Mouse (Mus musculus): Measurements from ENCODE around the gene Wwc2. TPM values are rescaled to one million over a fixed set of nuclear protein-coding genes. Genes with fewer than 3 reads are reported as not detected.
A peak's percentile ranks its signal among the peaks of the same experiment; 100 is the strongest.

Gene Wwc2
- polyA plus RNA-seq, 1 experiment from 2014 or later: 10.0 TPM

GRCm38 (mm10) chr8:47985243-47985642, 5.5 kb downstream of the Wwc2 start:
- Histone ChIP-seq H3K4me1 (replicated peaks) (peaks cover 59% of the 10 kb centered on the region), H3K27ac (peak overlapping the region; percentile 45; the same call in 1 of the 2 replicates), H3K4me3 (no peak overlapping the region), H3K9me3 (no peaks in the 10 kb centered on the region), H3K27me3 (ENCODE audit: insufficient read depth, poor library complexity, severe bottlenecking) (no peaks in the 10 kb centered on the region), H3K36me3 (no peaks in the 10 kb centered on the region)
- no peak for DNase-seq (ENCODE audit: low spot score)

- Histone ChIP-seq H3K9me3 (peaks cover 4% of the 10 kb centered on the region; the same call in 1 of the 2 replicates), H3K27ac (no peak overlapping the region), H3K27me3 (ENCODE audit: insufficient read depth, poor library complexity, severe bottlenecking) (no peaks in the 10 kb centered on the region), H3K4me3 (no peak overlapping the region), H3K4me1 (replicated peaks) (peaks cover 22% of the 10 kb centered on the region), H3K36me3 (peaks cover 16% of the 10 kb centered on the region)
- WGBS: 89% methylated on average over 6 of the region's 6 CpGs
- no peak for DNase-seq (ENCODE audit: low spot score)
Measured at GRCm38 (mm10) chr8:47981075-47981474, 9.6 kb downstream of the Wwc2 start.

GRCm38 (mm10) chr8:47979876-47980275, 10.8 kb downstream of the Wwc2 start:
- Histone ChIP-seq H3K9me3 (peaks cover 4% of the 10 kb centered on the region; the same call in 1 of the 2 replicates), H3K36me3 (peaks cover 16% of the 10 kb centered on the region), H3K4me3 (no peak overlapping the region), H3K27me3 (ENCODE audit: insufficient read depth, poor library complexity, severe bottlenecking) (no peaks in the 10 kb centered on the region), H3K27ac (no peak overlapping the region), H3K4me1 (replicated peaks) (peaks cover 18% of the 10 kb centered on the region)
- DNase-seq (ENCODE audit: low spot score): no peak
- 92% methylated on average over 8 of the region's 8 CpGs for WGBS

GRCm38 (mm10) chr8:47978755-47979154, 12.0 kb downstream of the Wwc2 start:
- Histone ChIP-seq H3K36me3 (peaks cover 16% of the 10 kb centered on the region), H3K27me3 (ENCODE audit: insufficient read depth, poor library complexity, severe bottlenecking) (no peaks in the 10 kb centered on the region), H3K9me3 (peaks cover 4% of the 10 kb centered on the region; the same call in 1 of the 2 replicates), H3K4me3 (no peak overlapping the region), H3K4me1 (replicated peaks) (peaks cover 26% of the 10 kb centered on the region), H3K27ac (no peak overlapping the region)
- 84% methylated on average over 6 of the region's 6 CpGs for WGBS
- no peak for DNase-seq (ENCODE audit: low spot score)

GRCm38 (mm10) chr8:47974963-47975314, 15.8 kb downstream of the Wwc2 start:
- Histone ChIP-seq H3K9me3 (peaks cover 4% of the 10 kb centered on the region; the same call in 1 of the 2 replicates), H3K27me3 (ENCODE audit: insufficient read depth, poor library complexity, severe bottlenecking) (no peaks in the 10 kb centered on the region), H3K4me1 (replicated peaks) (peaks cover 21% of the 10 kb centered on the region), H3K4me3 (peak overlapping the region; percentile 52), H3K36me3 (peaks cover 14% of the 10 kb centered on the region), H3K27ac (peak overlapping the region; percentile 80)
- no peak for DNase-seq (ENCODE audit: low spot score)
- 48% methylated on average over 7 of the region's 7 CpGs for WGBS

GRCm38 (mm10) chr8:47974138-47974962, 16.4 kb downstream of the Wwc2 start:
- peak; percentile 58 for DNase-seq (ENCODE audit: low spot score)

GRCm38 (mm10) chr8:47971121-47971520, 19.6 kb downstream of the Wwc2 start:
- no peak for DNase-seq (ENCODE audit: low spot score)
- H3K36me3 ChIP-seq: no peaks in the 10 kb centered on the region
- no peaks in the 10 kb centered on the region for H3K9me3 ChIP-seq
- no peak overlapping the region for H3K4me3 ChIP-seq
- H3K27ac ChIP-seq: no peak overlapping the region
- 87% methylated on average over 2 of the region's 2 CpGs for WGBS
- no peaks in the 10 kb centered on the region for H3K27me3 ChIP-seq (ENCODE audit: insufficient read depth, poor library complexity, severe bottlenecking)
- peaks cover 27% of the 10 kb centered on the region for H3K4me1 ChIP-seq (replicated peaks)

More at GRCm38 (mm10) chr8:47974138-47974962, 16.4 kb downstream of the Wwc2 start:
- H3K4me1 ChIP-seq (replicated peaks): peaks cover 21% of the 10 kb centered on the region
- H3K27me3 ChIP-seq (ENCODE audit: insufficient read depth, poor library complexity, severe bottlenecking): no peaks in the 10 kb centered on the region
- H3K36me3 ChIP-seq: peaks cover 8% of the 10 kb centered on the region
- peaks cover 4% of the 10 kb centered on the region; the same call in 1 of the 2 replicates for H3K9me3 ChIP-seq
- H3K27ac ChIP-seq: peak overlapping the region; percentile 80
- 14% methylated on average over 20 of the region's 20 CpGs for WGBS
- H3K4me3 ChIP-seq: peak overlapping the region; percentile 52

GRCm38 (mm10) chr8:47970576-47970975, 20.1 kb downstream of the Wwc2 start:
- no peaks in the 10 kb centered on the region for H3K27me3 ChIP-seq (ENCODE audit: insufficient read depth, poor library complexity, severe bottlenecking)
- H3K4me1 ChIP-seq (replicated peaks): peaks cover 27% of the 10 kb centered on the region
- H3K27ac ChIP-seq: no peak overlapping the region
- DNase-seq (ENCODE audit: low spot score): no peak
- no peak overlapping the region for H3K4me3 ChIP-seq
- H3K9me3 ChIP-seq: no peaks in the 10 kb centered on the region
- H3K36me3 ChIP-seq: no peaks in the 10 kb centered on the region
- 86% methylated on average over 5 of the region's 5 CpGs for WGBS

GRCm38 (mm10) chr8:47967045-47967920, 23.4 kb downstream of the Wwc2 start:
- H3K4me1 ChIP-seq (replicated peaks): peaks cover 16% of the 10 kb centered on the region
- DNase-seq (ENCODE audit: low spot score): no peak
- no peak overlapping the region for H3K27ac ChIP-seq
- 79% methylated on average over 20 of the region's 20 CpGs for WGBS
- no peak overlapping the region for H3K4me3 ChIP-seq
- no peaks in the 10 kb centered on the region for H3K9me3 ChIP-seq
- H3K36me3 ChIP-seq: no peaks in the 10 kb centered on the region
- no peaks in the 10 kb centered on the region for H3K27me3 ChIP-seq (ENCODE audit: insufficient read depth, poor library complexity, severe bottlenecking)

GRCm38 (mm10) chr8:47962484-47962883, 28.2 kb downstream of the Wwc2 start:
- Histone ChIP-seq H3K4me3 (no peak overlapping the region), H3K36me3 (no peaks in the 10 kb centered on the region), H3K27me3 (ENCODE audit: insufficient read depth, poor library complexity, severe bottlenecking) (no peaks in the 10 kb centered on the region), H3K9me3 (no peaks in the 10 kb centered on the region), H3K4me1 (replicated peaks) (peaks cover 22% of the 10 kb centered on the region), H3K27ac (0 out of 2 replicates have a peak overlapping the region, but pooled peaks have one; percentile 18)
- WGBS: 72% methylated on average over 4 of the region's 4 CpGs
- DNase-seq (ENCODE audit: low spot score): no peak

GRCm38 (mm10) chr8:47962005-47962404, 28.7 kb downstream of the Wwc2 start:
- Histone ChIP-seq H3K9me3 (no peaks in the 10 kb centered on the region), H3K4me1 (replicated peaks) (peaks cover 20% of the 10 kb centered on the region), H3K36me3 (no peaks in the 10 kb centered on the region), H3K27ac (no peak overlapping the region), H3K4me3 (no peak overlapping the region), H3K27me3 (ENCODE audit: insufficient read depth, poor library complexity, severe bottlenecking) (no peaks in the 10 kb centered on the region)
- 90% methylated on average over 6 of the region's 6 CpGs for WGBS
- no peak for DNase-seq (ENCODE audit: low spot score)

GRCm38 (mm10) chr8:47957560-47957959, 33.2 kb downstream of the Wwc2 start:
- H3K9me3 ChIP-seq: no peaks in the 10 kb centered on the region
- H3K27ac ChIP-seq: no peak overlapping the region
- DNase-seq (ENCODE audit: low spot score): no peak
- no peaks in the 10 kb centered on the region for H3K27me3 ChIP-seq (ENCODE audit: insufficient read depth, poor library complexity, severe bottlenecking)
- no peaks in the 10 kb centered on the region for H3K36me3 ChIP-seq
- 87% methylated on average over 4 of the region's 4 CpGs for WGBS
- H3K4me3 ChIP-seq: no peak overlapping the region
- peaks cover 9% of the 10 kb centered on the region for H3K4me1 ChIP-seq (replicated peaks)

Data from hindbrain, embryonic 10.5 days (tissue).